In genomic region chr1:93679889-93680568, GRCm38 (mm10) we compare ENCODE assay signal across 8 mouse cellular contexts. TPM values are rescaled to one million over a fixed set of nuclear protein-coding genes. Genes with fewer than 3 reads are reported as not detected.
A peak's percentile ranks its signal among the peaks of the same experiment; 100 is the strongest.
DNase-seq lines count a peak whose midpoint lies in the region; ATAC-seq lines count a peak whose summit lies in the region.

No protein-coding gene starts in this region.

- H3K27ac ChIP-seq in heart, embryonic 10.5 days, result no peak overlapping the region
- H3K27ac ChIP-seq in forebrain, embryonic 16.5 days (ENCODE audit: low read length), result no peak overlapping the region

- H3K4me1 ChIP-seq in heart, embryonic 10.5 days, result 0 out of 2 replicates have a peak, but pooled peaks cover under 1% of the 10 kb centered on the region
- peaks cover under 1% of the 10 kb centered on the region; the same call in 1 of the 2 replicates for H3K4me1 ChIP-seq in forebrain, embryonic 16.5 days (replicated peaks; ENCODE audit: control insufficient read depth, insufficient read depth, low read length)

- H3K9ac ChIP-seq in forebrain, embryonic 16.5 days (replicated peaks; ENCODE audit: low read depth, low read length), result no peak overlapping the region

- peak; percentile 98 for DNase-seq in heart, adult 11 months
- no peak for DNase-seq in heart, embryonic 10.5 days (ENCODE audit: low spot score)
- peak; percentile 65 for DNase-seq in adipocyte (ENCODE audit: low spot score)
- DNase-seq in heart, postnatal 14 days, result peak; percentile 29 to 30
- DNase-seq in lung, postnatal 36 days, result peak; percentile 36
- no peak for DNase-seq in B cell, adult 2 months
- DNase-seq in thymus, postnatal 4 days, result no peak

- intact Hi-C loops in heart, postnatal 14 days (cut with DNase I), result no loop called here

- 51% methylated on average over 7 of the region's 7 CpGs for WGBS in heart, embryonic 10.5 days
- 79% methylated on average over 7 of the region's 7 CpGs for WGBS in forebrain, embryonic 16.5 days

- no peaks in the 10 kb centered on the region for H3K27me3 ChIP-seq in heart, embryonic 10.5 days (ENCODE audit: insufficient read depth, poor library complexity, severe bottlenecking)
- no peaks in the 10 kb centered on the region for H3K27me3 ChIP-seq in forebrain, embryonic 16.5 days (replicated peaks; ENCODE audit: control insufficient read depth, insufficient read depth, low read length)

- no peak overlapping the region for H3K4me3 ChIP-seq in heart, embryonic 10.5 days
- H3K4me3 ChIP-seq in forebrain, embryonic 16.5 days (replicated peaks; ENCODE audit: low read length), result no peak overlapping the region

- ATAC-seq in forebrain, embryonic 16.5 days, result no peak

- H3K4me2 ChIP-seq in forebrain, embryonic 16.5 days (ENCODE audit: low read length), result no peak overlapping the region

- H3K9me3 ChIP-seq in heart, embryonic 10.5 days, result no peaks in the 10 kb centered on the region
- no peaks in the 10 kb centered on the region for H3K9me3 ChIP-seq in forebrain, embryonic 16.5 days (ENCODE audit: control insufficient read depth, low read length)

- no peaks in the 10 kb centered on the region for H3K36me3 ChIP-seq in heart, embryonic 10.5 days
- H3K36me3 ChIP-seq in forebrain, embryonic 16.5 days (ENCODE audit: control insufficient read depth, insufficient read depth), result no peaks in the 10 kb centered on the region

RNA-seq across cellular contexts. Expression of gene Bok, which starts 5.4 kb away (rescaled TPM):
- 45.7 and 54.9 TPM in 2 replicates for polyA plus RNA-seq in heart, embryonic 10.5 days (2016; fragmentation: Nextera tagmentation; extraction: Ambion mirVana)
- total RNA-seq in heart, postnatal 14 days (2021), result 1 to 10 TPM; 4.5 to 5.5 TPM
- polyA plus RNA-seq in forebrain, embryonic 16.5 days (2015; fragmentation: Nextera tagmentation; extraction: Ambion mirVana), result 89.5 and 104 TPM in 2 replicates

RNA-seq across cellular contexts. Expression of gene Stk25, which starts 21.6 kb away (rescaled TPM):
- 144 and 161 TPM in 2 replicates for polyA plus RNA-seq in heart, embryonic 10.5 days (2016; fragmentation: Nextera tagmentation; extraction: Ambion mirVana)
- total RNA-seq in heart, postnatal 14 days (2021), result 100 to 1,000 TPM in 1 of 2 experiments, 10 to 100 TPM in 1; 98.9 to 106 TPM
- 316 and 341 TPM in 2 replicates for polyA plus RNA-seq in forebrain, embryonic 16.5 days (2015; fragmentation: Nextera tagmentation; extraction: Ambion mirVana)

Comparison
In these comparisons a context has a peak if more than half of its experiments do, and no peak if none do; other contexts are left out.
1. DNase-seq: peak in heart, adult 11 months (single experiment), adipocyte (single experiment), heart, postnatal 14 days (2 of 2) and lung, postnatal 36 days (single experiment); none in heart, embryonic 10.5 days (single experiment), B cell, adult 2 months (0 of 2) and thymus, postnatal 4 days (single experiment).